Mouse (Mus musculus) gastrocnemius, adult 18-20 months (tissue): ENCODE data around the gene Slc46a1. TPM values are rescaled to one million over a fixed set of nuclear protein-coding genes. Genes with fewer than 3 reads are reported as not detected.
A peak's percentile ranks its signal among the peaks of the same experiment; 100 is the strongest.

Experiments used
- DNase-seq: peaks from one replicate; pipeline ENCODE4 v3.0.0; 2021; ENCODE audit warnings: low spot score
- total RNA-seq, 2 experiments: library from RNA; stranded (reverse); gene quantifications; 2 replicates each; pipeline ENCODE4 v1.2.3; 2021

The Slc46a1 gene
- total RNA-seq, 2 experiments from 2014 or later = 0.47 to 0.91 TPM

GRCm38 (mm10) chr11:78502909-78503650, 37.6 kb downstream of the Slc46a1 start, which contains the start of gene Sebox:
Gene Sebox (plus strand): TSS chr11:78503447.
- no peak for DNase-seq

GRCm38 (mm10) chr11:78505430-78505829, 39.9 kb downstream of the Slc46a1 start:
- no peak for DNase-seq

GRCm38 (mm10) chr11:78509148-78509547, 43.7 kb downstream of the Slc46a1 start:
- DNase-seq = no peak

GRCm38 (mm10) chr11:78512025-78512957, 46.8 kb downstream of the Slc46a1 start, which contains the start of the genes Tmem199 and Poldip2:
Gene Tmem199 (minus strand): TSS chr11:78512172.
Gene Poldip2 (plus strand): TSS chr11:78512193.
- peak; percentile 89 for DNase-seq

- DNase-seq = no peak
Observed at GRCm38 (mm10) chr11:78513106-78513790, 47.8 kb downstream of the Slc46a1 start.

GRCm38 (mm10) chr11:78515549-78516325, 50.2 kb downstream of the Slc46a1 start:
- no peak for DNase-seq

- no peak for DNase-seq
Observed at GRCm38 (mm10) chr11:78518931-78519330, 53.4 kb downstream of the Slc46a1 start.

Other genes starting within 250 kb of the Slc46a1 start
- gene Sdf2, start 220.0 kb upstream of the Slc46a1 start, total RNA-seq = 10 to 100 TPM; 40.8 to 44.7 TPM
- 10 to 100 TPM; 27.8 to 32.3 TPM for gene Supt6, start 219.7 kb upstream of the Slc46a1 start, total RNA-seq
- 100 to 1,000 TPM; 200 to 204 TPM for gene 2610507B11Rik, start 203.9 kb upstream of the Slc46a1 start, total RNA-seq
- under 1 TPM; 0.38 to 0.46 TPM for gene BC030499, start 174.9 kb upstream of the Slc46a1 start, total RNA-seq
- gene Spag5, start 164.2 kb upstream of the Slc46a1 start, total RNA-seq = 1 to 10 TPM; 2.3 to 2.5 TPM
- gene Aldoc, start 142.7 kb upstream of the Slc46a1 start, total RNA-seq = 1 to 10 TPM; 2.1 to 2.6 TPM
- 10 to 100 TPM; 18.2 to 19.2 TPM for gene Pigs, start 137.3 kb upstream of the Slc46a1 start, total RNA-seq
- 1 to 10 TPM; 8.3 TPM for gene Unc119, start 122.2 kb upstream of the Slc46a1 start, total RNA-seq
- gene Foxn1, start 79.1 kb upstream of the Slc46a1 start, total RNA-seq = not detected
- gene Slc13a2, start 43.5 kb upstream of the Slc46a1 start, total RNA-seq = not detected
- under 1 TPM; 0.43 to 0.82 TPM for gene Sarm1, start 32.1 kb downstream of the Slc46a1 start, total RNA-seq
- gene Vtn, start 33.4 kb downstream of the Slc46a1 start, total RNA-seq = 10 to 100 TPM in 1 of 2 experiments, 1 to 10 TPM in 1; 9.5 to 15.0 TPM
- gene Sebox, start 37.8 kb downstream of the Slc46a1 start, total RNA-seq = not detected
- gene Tmem199, start 46.5 kb downstream of the Slc46a1 start, total RNA-seq = 10 to 100 TPM; 13.3 to 15.1 TPM
- 100 to 1,000 TPM in 1 of 2 experiments, 10 to 100 TPM in 1; 99.0 to 100 TPM for gene Poldip2, start 46.5 kb downstream of the Slc46a1 start, total RNA-seq
- gene Tnfaip1, start 70.6 kb downstream of the Slc46a1 start, total RNA-seq = 10 to 100 TPM; 44.0 to 48.1 TPM
- gene Ift20, start 70.7 kb downstream of the Slc46a1 start, total RNA-seq = 10 to 100 TPM; 17.5 to 17.6 TPM
- 1 to 10 TPM; 1.0 to 1.5 TPM for gene Tmem97, start 85.1 kb downstream of the Slc46a1 start, total RNA-seq
- 1 to 10 TPM; 7.3 to 9.6 TPM for gene Nlk, start 231.7 kb downstream of the Slc46a1 start, total RNA-seq